Mouse (Mus musculus) T-cell, adult 2 months (primary cell): ENCODE results near the gene Olfr701.

Source experiments
- DNase-seq: peaks from one replicate; pipeline ENCODE4 v3.0.0; 2022; ENCODE audit warnings: low spot score

The Olfr701 gene

GRCm38 (mm10) chr7:106813829-106814228 is at the start of gene Olfr701:
Olfr701 (plus strand) TSS chr7:106814129.
- no peak for DNase-seq

DNA sequence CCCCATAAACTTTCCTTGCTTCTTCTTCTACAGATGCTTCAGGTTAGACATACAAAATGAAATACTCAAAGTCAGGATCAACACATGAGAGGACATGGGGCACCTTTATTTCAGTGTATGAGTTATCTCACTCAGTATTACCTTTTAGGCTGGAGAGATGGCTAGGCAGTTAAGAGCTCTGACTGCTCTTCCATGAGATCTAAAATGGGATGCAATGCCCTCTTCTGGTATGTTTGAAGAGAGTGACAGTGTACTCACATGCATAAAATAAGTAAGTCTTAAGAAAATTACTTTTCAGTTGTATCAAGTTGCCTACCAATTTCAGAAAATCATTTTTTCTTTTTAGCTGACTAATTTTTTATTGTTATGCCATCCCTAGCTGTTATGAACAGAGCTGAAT is 25.6 kb upstream of the Olfr701 start:
- no peak for DNase-seq

GRCm38 (mm10) chr7:106793098-106793497 is 20.8 kb upstream of the Olfr701 start, which contains the start of gene Olfr699:
Olfr699 (minus strand) TSS chr7:106793198.
- DNase-seq, result peak; percentile 11

DNA sequence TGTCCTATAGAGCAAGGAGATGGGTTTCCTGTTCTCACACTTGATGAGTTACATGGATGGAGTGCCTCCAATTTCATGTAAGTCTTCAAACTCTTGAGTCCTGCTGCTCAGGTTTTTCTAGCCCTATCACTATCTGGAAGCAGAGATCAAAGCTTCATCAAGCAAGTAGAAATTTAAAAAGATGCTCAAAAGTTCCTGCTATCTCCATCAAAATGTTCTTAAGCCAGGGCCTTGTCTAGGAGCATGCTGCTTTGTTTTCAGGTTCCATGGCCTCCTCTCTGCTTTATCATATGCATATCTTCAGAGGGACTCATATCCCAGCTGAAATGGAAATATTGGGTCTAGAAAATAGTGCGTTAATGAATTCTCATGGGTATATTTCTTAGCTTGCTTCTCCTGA is 5.2 kb upstream of the Olfr701 start, which contains the start of gene Olfr700:
Gene Olfr700, minus strand, starts transcription at position 101 of the 400 bp plus-strand sequence.
- DNase-seq, result no peak

- DNase-seq, result peak; percentile 37
Observed at GRCm38 (mm10) chr7:106815775-106816174, 1.8 kb downstream of the Olfr701 start.

DNA sequence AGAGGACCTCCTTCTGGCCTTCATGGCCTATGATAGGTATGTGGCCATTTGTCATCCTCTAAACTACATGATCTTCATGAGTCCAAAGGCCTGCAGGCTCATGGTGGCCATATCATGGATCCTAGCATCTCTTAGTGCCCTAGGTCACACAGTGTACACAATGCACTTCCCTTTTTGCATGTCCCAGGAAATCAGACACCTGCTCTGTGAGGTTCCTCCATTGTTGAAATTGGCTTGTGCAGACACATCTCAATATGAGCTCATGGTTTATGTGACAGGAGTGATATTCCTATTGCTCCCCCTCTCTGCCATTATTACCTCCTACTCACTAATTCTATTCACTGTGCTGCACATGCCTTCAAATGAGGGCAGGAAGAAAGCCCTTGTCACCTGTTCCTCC is 4.5 kb downstream of the Olfr701 start:
- no peak for DNase-seq

- DNase-seq, result no peak
Observed at GRCm38 (mm10) chr7:106833793-106834192, 19.9 kb downstream of the Olfr701 start, which contains the start of gene Olfr702. Olfr702 (minus strand) TSS chr7:106833893.

DNA sequence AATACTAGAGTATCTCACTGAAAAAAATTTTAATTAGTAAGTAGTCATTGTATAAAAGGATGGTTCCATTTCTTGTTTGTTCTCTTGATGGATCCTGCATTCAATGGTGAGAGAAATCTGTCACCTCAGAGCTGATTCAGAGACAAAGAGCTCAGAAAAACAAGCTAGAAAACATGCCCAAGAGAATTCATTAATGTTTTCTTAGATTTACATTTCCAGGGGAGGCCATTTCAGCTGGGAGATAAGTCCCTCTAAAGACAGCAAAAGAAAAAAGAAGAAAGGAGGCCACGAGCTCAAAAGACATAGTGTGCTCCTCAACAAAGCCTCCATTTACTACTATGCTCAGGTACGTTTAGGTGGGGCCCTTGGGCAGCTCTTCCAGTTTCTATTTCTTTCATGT is 29.1 kb downstream of the Olfr701 start, which contains the start of gene Olfr703:
Gene Olfr703, plus strand, starts transcription at position 301 of the 400 bp plus-strand sequence.
- no peak for DNase-seq

GRCm38 (mm10) chr7:106862885-106863284 is 49.0 kb downstream of the Olfr701 start, which contains the start of gene Olfr704:
Olfr704 (plus strand) TSS chr7:106863185.
- no peak for DNase-seq
